Mouse (Mus musculus) myocyte (in vitro differentiated cells): ENCODE data around the gene Phldb3. TPM values are rescaled to one million over a fixed set of nuclear protein-coding genes. Genes with fewer than 3 reads are reported as not detected.
A peak's percentile ranks its signal among the peaks of the same experiment; 100 is the strongest.

Experiments
- H3K27me3 ChIP-seq: one replicate; pipeline ENCODE4 v1.6.1; 2011; ENCODE audit not compliant: control insufficient read depth, insufficient read depth, insufficient read length
- H3K36me3 ChIP-seq: one replicate; pipeline ENCODE4 v1.6.1; 2011; ENCODE audit not compliant: control insufficient read depth, insufficient read depth
- H3K4me2 ChIP-seq: one replicate; pipeline ENCODE4 v1.6.1; 2011; ENCODE audit warnings: low read depth, control low read depth
- H3K4me3 ChIP-seq: one replicate; pipeline ENCODE4 v1.5.1; 2011; ENCODE audit warnings: mild to moderate bottlenecking, control low read depth, moderate library complexity
- H3K79me2 ChIP-seq: one replicate; pipeline ENCODE4 v1.6.1; 2011; ENCODE audit not compliant: control insufficient read depth, insufficient read depth
- H3ac ChIP-seq: one replicate; pipeline ENCODE4 v1.6.1; 2011; ENCODE audit not compliant: control insufficient read depth, insufficient read length
- CEBPB ChIP-seq: IDR thresholded peaks from 2 replicates; pipeline ENCODE4 v1.6.1; 2011; ENCODE audit warnings: mild to moderate bottlenecking, moderate library complexity; ENCODE audit not compliant: poor library complexity, insufficient read depth, severe bottlenecking
- E2F4 ChIP-seq: IDR thresholded peaks from one replicate; pipeline ENCODE4 v1.6.1; 2011; ENCODE audit warnings: mild to moderate bottlenecking, control low read depth, moderate library complexity; ENCODE audit not compliant: insufficient read depth
- MAX ChIP-seq: IDR thresholded peaks from one replicate; pipeline ENCODE4 v1.6.1; 2011; ENCODE audit warnings: low read depth, mild to moderate bottlenecking, control low read depth
- MYOD1 ChIP-seq, 3 experiments: IDR thresholded peaks; one replicate each; pipeline ENCODE4 v1.6.1; 2011; ENCODE audit warnings: control low read depth in 2 of 3, low read depth in 2 of 3, mild to moderate bottlenecking in 2 of 3, moderate library complexity in 1 of 3; ENCODE audit not compliant: insufficient read length in 2 of 3, control insufficient read depth in 1 of 3
- MYOG ChIP-seq, 3 experiments: IDR thresholded peaks; one replicate each; pipeline ENCODE4 v1.6.1; 2011; ENCODE audit warnings: control low read depth in 2 of 3, low read depth in 2 of 3, mild to moderate bottlenecking in 2 of 3; ENCODE audit not compliant: insufficient read length in 2 of 3, control insufficient read depth in 1 of 3, insufficient read depth in 1 of 3
- POLR2A ChIP-seq: IDR thresholded peaks from one replicate; pipeline ENCODE4 v1.6.1; 2011; ENCODE audit warnings: low read depth, mild to moderate bottlenecking, control low read depth, moderate library complexity; ENCODE audit not compliant: insufficient read length
- POLR2AphosphoS2 ChIP-seq: IDR thresholded peaks from one replicate; pipeline ENCODE4 v1.6.1; 2011; ENCODE audit warnings: low read depth, control low read depth; ENCODE audit not compliant: insufficient read length
- REST ChIP-seq: IDR thresholded peaks from one replicate; pipeline ENCODE4 v1.6.1; 2011; ENCODE audit warnings: mild to moderate bottlenecking, control low read depth, moderate library complexity; ENCODE audit not compliant: insufficient read depth, insufficient read length
- SRF ChIP-seq: IDR thresholded peaks from one replicate; pipeline ENCODE4 v1.6.1; 2011; ENCODE audit warnings: low read depth; ENCODE audit not compliant: control insufficient read depth, insufficient read length
- TCF12 ChIP-seq: IDR thresholded peaks from one replicate; pipeline ENCODE4 v1.6.1; 2011; ENCODE audit warnings: mild to moderate bottlenecking, control low read depth; ENCODE audit not compliant: poor library complexity, insufficient read depth, severe bottlenecking
- TCF3 ChIP-seq: IDR thresholded peaks from one replicate; pipeline ENCODE4 v1.6.1; 2011; ENCODE audit warnings: low read depth, control low read depth; ENCODE audit not compliant: insufficient read length
- USF1 ChIP-seq: IDR thresholded peaks from one replicate; pipeline ENCODE4 v1.6.1; 2011; ENCODE audit warnings: low read depth, mild to moderate bottlenecking, control low read depth, moderate library complexity
- polyA plus RNA-seq: library from polyadenylated mRNA; unstranded; fragments of >200 nt; fragmentation: generic; extraction: Trizol; gene quantifications from one replicate; pipeline ENCODE4 v1.2.1, GENCODE M21; 2012; ENCODE audit warnings: missing spikeins

The Phldb3 gene
- polyA plus RNA-seq, 1 experiment, result 11.5 TPM

- no peaks in the 10 kb centered on the region for H3K36me3 ChIP-seq
- no peak within 1 kb of the TSS for H3K4me2 ChIP-seq
- no peak within 1 kb of the TSS for H3K4me3 ChIP-seq
- no peaks in the 10 kb centered on the region for H3K79me2 ChIP-seq
- no peak for TF ChIP-seq POLR2A
- no peak for TF ChIP-seq MAX
- TF ChIP-seq MYOG (IDR thresholded peaks at IDR 0.05; ENCODE audit: control insufficient read depth in 1 of 3, insufficient read depth in 1 of 3, insufficient read length in 2 of 3, low read depth in 2 of 3), result no peak
- no peak for TF ChIP-seq TCF3
- TF ChIP-seq SRF, result no peak
- TF ChIP-seq POLR2AphosphoS2, result no peak
- TF ChIP-seq MYOD1 (IDR thresholded peaks at IDR 0.05; ENCODE audit: control insufficient read depth in 1 of 3, insufficient read length in 2 of 3, low read depth in 2 of 3), result no peak
- H3ac ChIP-seq, result no peak within 1 kb of the TSS
- no peaks in the 10 kb centered on the region for H3K27me3 ChIP-seq
Measured at GRCm38 (mm10) chr7:24587330-24588105, 23.0 kb upstream of the Phldb3 start, which contains the start of the genes Ethe1 and Zfp575. TSS of gene Ethe1 (plus strand) at chr7:24587543. TSS of gene Zfp575 (minus strand) at chr7:24587641.

GRCm38 (mm10) chr7:24588336-24588735 is 22.2 kb upstream of the Phldb3 start:
- TF ChIP-seq SRF (no peak), MYOD1 (IDR thresholded peaks at IDR 0.05; ENCODE audit: control insufficient read depth in 1 of 3, insufficient read length in 2 of 3, low read depth in 2 of 3) (no peak), POLR2AphosphoS2 (no peak)
- H3ac ChIP-seq, result no peak overlapping the region
- H3K36me3 ChIP-seq, result no peaks in the 10 kb centered on the region

GRCm38 (mm10) chr7:24591735-24592134 is 18.8 kb upstream of the Phldb3 start:
- Histone ChIP-seq H3K79me2 (no peaks in the 10 kb centered on the region), H3K36me3 (no peaks in the 10 kb centered on the region), H3K27me3 (no peaks in the 10 kb centered on the region), H3K4me2 (no peak overlapping the region), H3K4me3 (no peak overlapping the region), H3ac (no peak overlapping the region)
- TF ChIP-seq SRF (no peak), POLR2A (no peak), TCF3 (no peak), REST (no peak), MYOD1 (IDR thresholded peaks at IDR 0.05; ENCODE audit: control insufficient read depth in 1 of 3, insufficient read length in 2 of 3, low read depth in 2 of 3) (no peak), E2F4 (no peak), MYOG (IDR thresholded peaks at IDR 0.05; ENCODE audit: control insufficient read depth in 1 of 3, insufficient read depth in 1 of 3, insufficient read length in 2 of 3, low read depth in 2 of 3) (no peak), POLR2AphosphoS2 (no peak), USF1 (no peak), MAX (no peak), TCF12 (no peak)

More at GRCm38 (mm10) chr7:24588336-24588735, 22.2 kb upstream of the Phldb3 start:
- H3K4me2 ChIP-seq, result no peak overlapping the region
- H3K4me3 ChIP-seq, result no peak overlapping the region
- H3K79me2 ChIP-seq, result no peaks in the 10 kb centered on the region
- no peaks in the 10 kb centered on the region for H3K27me3 ChIP-seq

- no peak overlapping the region for H3K4me2 ChIP-seq
- no peak overlapping the region for H3ac ChIP-seq
- no peak overlapping the region for H3K4me3 ChIP-seq
- no peak for TF ChIP-seq USF1
- no peak for TF ChIP-seq MAX
- no peaks in the 10 kb centered on the region for H3K36me3 ChIP-seq
- H3K79me2 ChIP-seq, result no peaks in the 10 kb centered on the region
- no peaks in the 10 kb centered on the region for H3K27me3 ChIP-seq
Measured at GRCm38 (mm10) chr7:24592163-24592562, 18.4 kb upstream of the Phldb3 start.

- H3K4me3 ChIP-seq, result peak overlapping the region; percentile 49
- H3K36me3 ChIP-seq, result no peaks in the 10 kb centered on the region
- TF ChIP-seq POLR2AphosphoS2 (no peak), TCF12 (no peak), USF1 (no peak), MYOG (IDR thresholded peaks at IDR 0.05; ENCODE audit: control insufficient read depth in 1 of 3, insufficient read depth in 1 of 3, insufficient read length in 2 of 3, low read depth in 2 of 3) (no peak), SRF (no peak), MAX (no peak), CEBPB (no peak), E2F4 (no peak), REST (no peak), MYOD1 (IDR thresholded peaks at IDR 0.05; ENCODE audit: control insufficient read depth in 1 of 3, insufficient read length in 2 of 3, low read depth in 2 of 3) (no peak), POLR2A (no peak), TCF3 (no peak)
- no peaks in the 10 kb centered on the region for H3K79me2 ChIP-seq
- no peak overlapping the region for H3ac ChIP-seq
- no peaks in the 10 kb centered on the region for H3K27me3 ChIP-seq
- H3K4me2 ChIP-seq, result no peak overlapping the region
Measured at GRCm38 (mm10) chr7:24592781-24593180, 17.8 kb upstream of the Phldb3 start.
